Mouse (Mus musculus) right cerebral cortex, postnatal 25 days (tissue): ENCODE data around the gene Gch1.

ENCODE experiments used
- DNase-seq: peaks from one replicate; pipeline ENCODE4 v3.0.0; 2022

The Gch1 gene

GRCm38 (mm10) chr14:47188848-47189634 lies at the start of gene Gch1:
Gene Gch1 (minus strand): TSS chr14:47189413.
- peak; percentile 73 for DNase-seq

- DNase-seq, result no peak
These were observed 48.1 kb upstream of the Gch1 start for GRCm38 (mm10) chr14:47237286-47237685.

GRCm38 (mm10) chr14:47236491-47236890 lies 47.3 kb upstream of the Gch1 start:
- DNase-seq, result no peak

- DNase-seq, result no peak
These were observed 45.5 kb upstream of the Gch1 start for GRCm38 (mm10) chr14:47234526-47235250.

- no peak for DNase-seq
These were observed 44.8 kb upstream of the Gch1 start for GRCm38 (mm10) chr14:47234032-47234431.

GRCm38 (mm10) chr14:47233602-47234001 lies 44.4 kb upstream of the Gch1 start:
- no peak for DNase-seq

- no peak for DNase-seq
These were observed 40.7 kb upstream of the Gch1 start for GRCm38 (mm10) chr14:47229796-47230376.

- DNase-seq, result no peak
These were observed 36.7 kb upstream of the Gch1 start for GRCm38 (mm10) chr14:47225931-47226330.

- no peak for DNase-seq
These were observed 35.5 kb upstream of the Gch1 start for GRCm38 (mm10) chr14:47224476-47225325.

GRCm38 (mm10) chr14:47222631-47223450 lies 33.6 kb upstream of the Gch1 start:
- no peak for DNase-seq

- DNase-seq, result no peak
These were observed 32.4 kb upstream of the Gch1 start for GRCm38 (mm10) chr14:47221567-47221966.

GRCm38 (mm10) chr14:47220231-47221025 lies 31.2 kb upstream of the Gch1 start:
- DNase-seq, result no peak

- DNase-seq, result no peak
These were observed 29.8 kb upstream of the Gch1 start for GRCm38 (mm10) chr14:47218766-47219606.

GRCm38 (mm10) chr14:47216541-47216940 lies 27.3 kb upstream of the Gch1 start:
- no peak for DNase-seq

- DNase-seq, result no peak
These were observed 25.2 kb upstream of the Gch1 start for GRCm38 (mm10) chr14:47214367-47214766.

- DNase-seq, result no peak
These were observed 24.1 kb upstream of the Gch1 start for GRCm38 (mm10) chr14:47213305-47213704.

- DNase-seq, result no peak
These were observed 20.5 kb upstream of the Gch1 start for GRCm38 (mm10) chr14:47209669-47210164.

GRCm38 (mm10) chr14:47208564-47209493 lies 19.6 kb upstream of the Gch1 start:
- no peak for DNase-seq

GRCm38 (mm10) chr14:47206601-47207000 lies 17.4 kb upstream of the Gch1 start:
- DNase-seq, result no peak
